Mouse (Mus musculus): ENCODE measurements at regions not wholly inside any gene's neighbourhood (a gene's known extent, or its start where the extent isn't known, plus 50 kb on each side); places are given as distances from the start of the nearest gene placed in this dataset.
"Not testable (repeated sequence)": the region's sequence is repeated elsewhere in the genome, so short reads cannot be mapped to it uniquely, and the experiment has no call there.

DNA sequence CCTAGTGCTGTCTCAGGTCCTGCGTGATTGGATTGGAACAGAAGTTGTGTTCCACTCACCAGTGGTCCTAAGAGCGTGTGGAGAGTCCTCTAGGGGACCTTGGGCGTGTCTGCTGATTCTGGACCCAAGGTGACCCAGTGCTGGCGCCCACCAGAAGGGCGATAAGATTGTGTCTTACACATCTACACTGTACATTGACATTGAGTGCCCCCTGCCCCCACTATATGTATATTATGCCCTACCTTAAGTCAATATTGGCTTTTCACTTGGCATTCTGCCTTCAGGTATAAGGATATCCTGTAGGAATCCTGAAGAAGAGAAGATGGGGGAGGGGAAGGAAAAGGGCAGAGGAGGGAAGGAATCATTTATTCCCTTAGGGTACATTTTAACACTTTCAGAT, 260.2 kb upstream of the Rgs17 start:
- no peak for DNase-seq (ENCODE audit: low spot score)

DNA sequence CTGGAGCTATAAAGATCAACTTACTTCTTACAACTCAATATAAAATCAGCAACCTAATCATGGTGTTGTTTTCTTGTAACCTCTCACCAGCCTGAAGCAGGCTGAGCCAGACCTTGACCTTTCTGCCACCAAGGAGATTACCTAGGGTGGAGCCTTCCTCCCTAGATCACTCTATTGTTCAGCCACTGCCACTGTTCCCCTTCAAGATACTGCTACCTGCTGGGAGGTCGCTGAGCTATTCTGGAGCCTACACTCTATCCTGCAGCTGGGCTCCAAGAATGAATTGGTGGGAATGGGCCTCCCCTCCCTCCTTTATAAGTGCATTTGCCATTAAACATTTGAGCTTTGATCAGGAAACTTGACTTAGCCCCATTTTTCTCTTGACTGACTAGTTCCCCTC, 242.1 kb upstream of the Rgs17 start:
- not testable (repeated sequence) for DNase-seq (ENCODE audit: low spot score)

DNA sequence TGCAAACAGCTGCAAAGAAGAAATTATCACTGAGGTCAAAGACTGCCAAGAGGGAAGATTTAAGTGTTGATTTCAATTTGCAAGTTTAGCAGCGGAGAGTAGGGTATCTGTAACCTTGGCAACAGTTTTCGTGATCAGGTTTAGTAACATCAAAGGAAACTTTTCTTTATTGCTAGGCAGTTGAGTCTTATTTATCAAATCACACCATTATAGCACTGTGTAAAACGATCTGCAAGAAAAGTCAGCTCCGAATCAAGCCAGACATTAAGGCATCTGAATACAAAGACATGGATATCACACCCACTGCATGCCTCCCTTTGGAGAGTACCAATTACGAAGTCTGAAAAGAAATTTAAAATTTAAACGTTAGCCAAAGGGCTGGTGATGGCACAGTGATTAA, 234.7 kb upstream of the Rgs17 start:
- DNase-seq (ENCODE audit: low spot score): no peak

DNA sequence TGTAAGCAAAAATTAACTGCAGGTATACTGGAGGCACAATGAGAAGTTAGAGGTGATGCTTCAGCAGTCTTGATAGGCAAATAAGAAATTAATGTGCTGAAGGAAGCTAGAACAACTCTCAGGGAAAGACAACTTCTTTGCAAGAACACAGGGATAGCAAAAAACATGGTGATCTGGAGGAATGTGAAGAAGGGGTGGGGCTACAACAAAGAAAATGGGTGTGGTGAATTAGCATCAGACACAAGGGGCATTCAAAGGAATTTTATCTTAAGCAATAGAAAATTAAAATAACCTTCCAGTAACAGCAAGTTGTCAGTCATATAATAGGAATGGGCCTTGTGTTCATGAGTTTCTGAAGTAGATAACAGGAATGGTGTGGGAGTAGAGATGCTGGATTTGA, 211.9 kb upstream of the Rgs17 start:
- DNase-seq (ENCODE audit: low spot score): no peak

DNA sequence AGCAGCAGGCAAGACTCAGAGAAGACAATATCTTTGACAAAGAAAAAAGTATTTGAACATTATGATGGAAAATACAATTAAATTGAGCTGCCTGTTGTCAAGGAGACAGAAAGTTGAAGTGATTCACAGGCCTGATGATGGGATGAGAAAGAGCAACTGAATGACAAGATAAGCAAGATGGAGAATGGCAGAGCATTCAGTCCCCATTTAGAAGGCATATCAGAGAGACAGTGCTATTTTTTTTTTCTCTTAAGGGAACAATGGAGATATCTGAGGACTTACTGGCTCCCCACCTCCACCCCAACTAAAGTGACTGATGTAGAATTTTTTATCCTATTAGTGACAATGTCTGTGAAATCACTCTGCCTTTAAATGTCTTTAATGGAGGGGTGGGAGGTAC, 202.2 kb upstream of the Rgs17 start:
- not testable (repeated sequence) for DNase-seq (ENCODE audit: low spot score)

DNA sequence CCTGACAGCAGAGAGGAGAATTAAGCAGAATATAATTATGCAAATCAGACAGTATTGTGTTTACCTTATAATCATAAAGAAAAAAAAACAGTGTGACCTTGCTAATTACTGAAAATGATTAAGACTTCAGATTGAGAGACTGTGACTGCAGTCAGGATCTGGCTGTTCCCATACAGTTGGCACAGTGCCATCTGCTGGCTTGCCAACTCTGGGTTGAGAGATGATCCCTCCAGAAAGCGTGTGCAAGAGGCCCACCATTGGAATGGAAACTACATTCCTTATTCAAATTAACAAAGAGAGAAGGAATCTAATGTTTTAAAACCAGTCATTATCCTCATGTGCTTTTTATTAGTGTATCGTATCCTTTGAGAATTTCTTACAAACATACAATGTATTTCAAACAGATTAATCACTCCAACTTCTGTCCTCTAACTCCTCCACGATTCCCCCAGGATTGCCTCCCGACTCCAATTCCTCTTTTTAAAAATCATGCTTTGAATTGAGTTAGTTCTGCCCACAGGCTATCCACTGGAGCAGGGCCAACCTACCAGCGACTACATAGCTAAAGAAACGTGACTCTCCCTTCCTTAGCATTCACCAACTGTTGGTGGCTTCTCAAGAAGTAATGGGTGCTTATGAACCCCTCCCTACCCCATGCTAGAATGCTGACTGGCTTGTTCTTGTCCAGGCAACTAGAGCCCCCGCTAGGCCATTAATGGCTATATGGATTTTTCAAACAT, 192.9 kb upstream of the Rgs17 start:
- DNase-seq (ENCODE audit: low spot score): peak; percentile 68
